Mouse (Mus musculus) WW6 (cell line): ENCODE measurements around the gene Erbb3.
"Not testable (repeated sequence)": the region's sequence is repeated elsewhere in the genome, so short reads cannot be mapped to it uniquely, and the experiment has no call there.

Source experiments
- DNase-seq: peaks from one replicate; pipeline ENCODE4 v3.0.0-alpha.2; 2013; ENCODE audit warnings: low read depth, low spot score

Erbb3 gene

GRCm38 (mm10) chr10:128589464-128590192 lies at the start of gene Erbb3:
Gene Erbb3 (minus strand): TSS chr10:128589652.
- peak; percentile 74 for DNase-seq

GRCm38 (mm10) chr10:128637011-128637410 lies 47.6 kb upstream of the Erbb3 start:
- no peak for DNase-seq

GRCm38 (mm10) chr10:128636561-128636960 lies 47.1 kb upstream of the Erbb3 start:
- DNase-seq: no peak

GRCm38 (mm10) chr10:128635697-128636096 lies 46.2 kb upstream of the Erbb3 start:
- DNase-seq: no peak

- no peak for DNase-seq
These were observed 42.1 kb upstream of the Erbb3 start for GRCm38 (mm10) chr10:128631571-128631970.

- DNase-seq: not testable (repeated sequence)
These were observed 40.9 kb upstream of the Erbb3 start for GRCm38 (mm10) chr10:128630306-128630705.

GRCm38 (mm10) chr10:128629746-128630145 lies 40.3 kb upstream of the Erbb3 start:
- DNase-seq: no peak

- DNase-seq: no peak
These were observed 38.2 kb upstream of the Erbb3 start for GRCm38 (mm10) chr10:128627398-128628317.

- DNase-seq: peak; percentile 91
These were observed 37.2 kb upstream of the Erbb3 start, which contains the start of gene Rps26 for GRCm38 (mm10) chr10:128626311-128627310. Gene Rps26 (minus strand): TSS chr10:128626747.

GRCm38 (mm10) chr10:128625287-128625894 lies 35.9 kb upstream of the Erbb3 start:
- no peak for DNase-seq

GRCm38 (mm10) chr10:128623106-128623613 lies 33.7 kb upstream of the Erbb3 start:
- DNase-seq: not testable (repeated sequence)

GRCm38 (mm10) chr10:128622702-128623101 lies 33.2 kb upstream of the Erbb3 start:
- DNase-seq: no peak

GRCm38 (mm10) chr10:128621986-128622520 lies 32.6 kb upstream of the Erbb3 start:
- DNase-seq: no peak

GRCm38 (mm10) chr10:128620241-128620640 lies 30.8 kb upstream of the Erbb3 start:
- no peak for DNase-seq

- DNase-seq: not testable (repeated sequence)
These were observed 29.7 kb upstream of the Erbb3 start for GRCm38 (mm10) chr10:128619148-128619547.

GRCm38 (mm10) chr10:128618570-128618969 lies 29.1 kb upstream of the Erbb3 start:
- DNase-seq: no peak

GRCm38 (mm10) chr10:128615798-128616448 lies 26.5 kb upstream of the Erbb3 start:
- DNase-seq: not testable (repeated sequence)

- no peak for DNase-seq
These were observed 25.5 kb upstream of the Erbb3 start for GRCm38 (mm10) chr10:128614934-128615333.

- not testable (repeated sequence) for DNase-seq
These were observed 24.4 kb upstream of the Erbb3 start for GRCm38 (mm10) chr10:128613820-128614219.

GRCm38 (mm10) chr10:128613154-128613440 lies 23.6 kb upstream of the Erbb3 start:
- DNase-seq: no peak
